Mouse (Mus musculus) urinary bladder, adult 18-20 months (tissue): Measurements from ENCODE around the gene Bloc1s2.
A peak's percentile ranks its signal among the peaks of the same experiment; 100 is the strongest.

ENCODE experiments used
- DNase-seq, 2 experiments: peaks; one replicate each; pipeline ENCODE4 v3.0.0; 2022; ENCODE audit warnings: low spot score in 2 of 2, mixed read lengths in 2 of 2

The Bloc1s2 gene

GRCm38 (mm10) chr19:44145702-44146567 is at the start of gene Bloc1s2:
Gene Bloc1s2 (minus strand): TSS chr19:44146446.
- peak; percentile 79 to 93 for DNase-seq

DNA sequence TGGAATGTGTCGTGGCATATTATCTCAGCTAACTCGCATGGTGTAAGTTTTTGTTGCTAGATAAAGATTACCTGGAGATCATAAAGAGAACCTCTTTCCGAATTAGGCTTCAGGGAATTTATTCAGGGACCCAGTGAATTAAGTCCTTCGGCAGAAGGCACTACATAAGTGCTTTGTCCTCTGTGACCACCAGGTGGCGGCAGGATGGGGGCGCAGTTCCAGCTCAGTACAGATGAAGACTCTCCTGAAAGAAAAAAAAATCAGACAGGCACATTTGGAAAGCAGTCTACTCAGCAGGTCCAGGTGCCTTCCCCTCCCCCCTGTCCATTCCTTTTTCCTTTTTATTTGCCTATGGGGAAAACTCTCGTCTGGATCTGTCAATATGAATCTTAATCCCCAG is 48.9 kb upstream of the Bloc1s2 start:
- peak in 1 of 2 experiments; percentile 27 for DNase-seq

GRCm38 (mm10) chr19:44193906-44194305 is 47.7 kb upstream of the Bloc1s2 start:
- DNase-seq = no peak

- no peak for DNase-seq
Observed at GRCm38 (mm10) chr19:44192342-44192741, 46.1 kb upstream of the Bloc1s2 start, which contains the start of gene Pkd2l1. Gene Pkd2l1 (minus strand): TSS chr19:44192442.

- peak in 1 of 2 experiments; percentile 70 for DNase-seq
Observed at GRCm38 (mm10) chr19:44189056-44189455, 42.8 kb upstream of the Bloc1s2 start.

DNA sequence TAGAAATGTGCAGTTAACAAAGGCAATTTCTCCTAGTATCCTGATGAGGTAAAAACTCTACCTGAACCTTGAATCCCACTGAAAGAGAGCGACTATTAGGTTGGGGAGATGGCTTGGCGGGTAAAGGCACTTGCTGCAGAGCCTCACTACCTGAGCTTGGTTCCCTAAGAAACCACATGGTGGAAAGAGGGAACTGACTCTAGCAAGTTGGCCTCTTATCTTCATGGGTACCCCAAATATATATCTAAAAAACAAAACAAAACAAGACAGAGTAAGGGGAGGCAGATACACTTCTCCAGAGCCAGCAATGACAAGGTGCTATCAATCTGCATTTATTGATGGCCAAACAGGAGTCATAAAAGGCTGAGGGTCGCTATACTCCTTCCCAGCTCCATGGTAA is 37.7 kb upstream of the Bloc1s2 start:
- no peak for DNase-seq

DNA sequence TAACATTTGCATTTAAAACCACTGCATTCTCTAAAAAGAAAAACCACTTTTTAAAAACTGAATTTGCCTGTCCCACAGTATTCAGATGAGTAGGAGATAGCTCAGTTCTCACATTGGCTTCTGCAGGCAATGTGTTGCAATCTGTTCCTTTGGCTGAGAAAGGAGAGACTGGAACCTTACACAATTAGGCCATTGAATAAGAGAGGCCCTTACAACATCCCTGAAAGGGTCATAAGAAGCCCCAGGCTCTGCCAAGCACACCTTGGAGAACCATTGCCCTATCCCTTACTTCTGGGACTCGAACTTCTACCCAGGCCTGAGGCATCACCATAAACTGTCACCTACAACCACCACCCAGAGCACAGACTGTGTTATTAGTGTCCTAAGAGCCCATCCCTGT is 34.3 kb upstream of the Bloc1s2 start:
- no peak for DNase-seq

DNA sequence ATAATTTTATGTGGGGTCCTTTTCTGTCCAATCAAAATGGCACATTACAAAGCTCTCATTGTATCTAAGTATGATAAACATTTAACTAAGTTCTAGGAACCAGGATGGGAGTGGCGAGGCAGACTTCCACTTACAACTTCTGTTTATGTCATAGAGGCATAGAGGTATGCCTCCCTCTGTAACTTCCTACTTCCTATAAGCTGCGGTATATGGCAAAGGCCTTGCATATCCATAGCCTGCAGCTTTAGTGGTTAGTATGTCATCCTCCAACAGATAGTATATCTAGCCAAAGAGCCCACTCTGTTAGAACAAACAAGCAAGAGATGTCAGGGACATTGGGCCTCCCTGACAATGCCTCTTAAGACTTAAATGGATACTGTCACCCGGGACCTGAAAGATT is 30.5 kb upstream of the Bloc1s2 start:
- no peak for DNase-seq

- no peak for DNase-seq
Observed at GRCm38 (mm10) chr19:44174835-44175234, 28.6 kb upstream of the Bloc1s2 start.

DNA sequence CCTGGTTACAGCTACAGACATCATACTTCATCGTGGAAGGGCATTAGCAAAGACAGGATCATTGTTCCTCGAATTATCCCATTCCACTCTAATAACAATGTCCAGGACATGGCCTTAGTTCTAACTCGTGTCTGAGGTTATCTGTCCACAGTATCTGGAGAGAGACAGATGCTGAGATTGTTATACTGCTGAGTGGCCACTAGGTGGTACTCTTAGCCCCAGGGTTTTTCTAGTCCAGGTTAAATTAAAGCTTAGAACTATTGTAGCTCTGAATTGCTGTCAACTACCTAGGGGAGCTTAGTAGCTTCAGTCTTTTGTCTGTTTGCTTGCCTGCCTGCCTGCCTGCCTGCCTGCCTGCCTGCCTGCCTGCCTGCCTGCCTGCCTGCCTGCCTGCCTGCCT is 15.3 kb upstream of the Bloc1s2 start:
- DNase-seq = no peak

DNA sequence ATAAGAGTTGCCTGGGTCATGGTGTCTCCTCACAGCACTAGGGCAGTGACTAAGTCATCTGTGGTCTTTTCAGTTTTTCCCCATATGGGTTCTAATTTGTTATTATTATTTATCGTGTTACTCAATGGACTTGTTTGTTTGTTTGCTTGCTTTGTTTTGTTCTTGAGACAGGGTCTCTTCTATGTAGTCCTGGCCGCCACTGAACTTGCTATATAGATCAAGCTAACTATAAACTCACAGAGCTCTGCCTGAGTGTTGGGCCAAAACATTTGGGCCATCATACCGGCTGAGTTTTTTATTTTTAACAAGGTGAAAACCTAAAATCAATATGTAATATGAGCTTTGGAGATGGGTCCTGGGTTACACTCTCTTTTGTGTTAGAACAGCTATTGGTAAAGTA is 13.1 kb upstream of the Bloc1s2 start:
- DNase-seq = no peak

GRCm38 (mm10) chr19:44157005-44157404 is 10.8 kb upstream of the Bloc1s2 start:
- no peak for DNase-seq

DNA sequence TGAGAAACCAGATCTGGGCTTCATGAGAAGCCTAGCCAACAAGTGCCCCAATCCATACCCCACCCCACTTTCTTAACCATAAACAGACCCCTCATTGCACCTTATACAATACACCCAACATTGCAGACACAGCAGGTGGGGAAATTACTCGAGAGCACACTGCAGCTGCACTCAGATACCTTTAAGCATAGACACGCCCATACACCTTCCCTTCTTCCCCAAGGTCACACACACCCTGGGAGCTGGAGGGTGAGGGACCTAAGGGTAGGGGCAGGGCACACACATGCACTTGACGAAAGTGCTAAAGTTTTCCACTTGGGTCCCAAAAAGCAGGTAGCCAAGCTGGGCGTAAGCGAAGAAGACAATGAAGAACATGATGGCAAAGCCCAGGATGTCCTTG is 7.5 kb upstream of the Bloc1s2 start:
- DNase-seq = no peak

GRCm38 (mm10) chr19:44148991-44149390 is 2.7 kb upstream of the Bloc1s2 start:
- DNase-seq = no peak

DNA sequence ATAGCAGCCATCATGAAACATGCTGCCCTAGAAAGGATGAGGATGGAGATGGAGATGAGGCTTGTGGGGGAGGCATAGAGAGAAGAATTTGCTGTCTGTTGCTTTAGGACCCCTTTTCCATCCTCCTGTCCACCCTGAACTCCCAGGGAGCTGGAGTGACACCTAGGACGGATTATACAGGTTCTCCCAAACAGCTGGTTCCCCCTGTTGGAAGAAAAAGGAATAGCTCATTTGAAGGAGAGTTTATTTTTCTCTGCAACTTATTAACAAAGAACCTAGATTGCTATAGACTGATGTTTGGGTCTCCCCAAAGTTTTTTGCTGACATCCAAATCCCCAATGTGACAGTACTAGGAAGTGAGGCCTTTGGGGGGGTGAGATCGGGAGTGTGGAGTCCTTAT is 2.1 kb upstream of the Bloc1s2 start:
- no peak for DNase-seq

DNA sequence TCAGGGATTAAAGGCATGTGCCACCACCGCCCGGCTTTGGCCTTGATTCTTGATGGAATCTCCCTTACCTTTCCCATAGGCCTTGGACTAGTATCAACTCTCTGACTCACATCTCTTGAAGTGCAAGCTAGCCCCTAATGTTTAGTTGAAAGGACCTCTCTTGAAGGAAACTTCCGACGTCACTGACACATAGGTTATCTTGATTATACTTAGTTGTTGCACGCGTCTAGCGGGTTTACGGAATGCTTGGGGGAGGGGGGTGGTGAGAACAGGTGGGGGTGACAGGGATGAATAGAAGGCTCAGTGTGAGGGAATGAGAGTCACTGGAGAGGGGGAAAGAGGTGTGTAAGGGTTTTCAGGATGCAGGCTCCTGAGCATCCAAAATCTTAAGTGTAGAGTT is 705 bp upstream of the Bloc1s2 start:
- no peak for DNase-seq

- DNase-seq = no peak
Observed at GRCm38 (mm10) chr19:44146568-44146879, 278 bp upstream of the Bloc1s2 start.

DNA sequence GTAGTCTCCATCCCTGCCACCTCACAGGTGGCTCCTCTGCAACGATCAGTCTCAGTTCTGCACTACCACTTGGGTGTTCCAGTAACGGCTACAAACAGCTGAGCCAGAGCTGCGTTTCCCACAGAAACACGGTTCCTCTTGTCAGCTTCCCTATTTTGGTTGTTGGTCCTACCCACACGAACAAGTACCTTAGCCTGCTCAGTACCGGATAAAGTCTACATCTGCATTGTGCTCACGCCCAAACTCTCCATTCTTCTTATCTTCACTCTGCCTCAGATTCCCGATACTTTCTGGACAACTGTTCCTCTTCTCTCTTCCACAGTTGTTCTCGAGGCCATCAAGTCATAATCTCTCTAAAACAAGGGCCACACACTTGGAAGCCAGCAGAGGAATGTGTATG is 1.9 kb downstream of the Bloc1s2 start:
- no peak for DNase-seq

DNA sequence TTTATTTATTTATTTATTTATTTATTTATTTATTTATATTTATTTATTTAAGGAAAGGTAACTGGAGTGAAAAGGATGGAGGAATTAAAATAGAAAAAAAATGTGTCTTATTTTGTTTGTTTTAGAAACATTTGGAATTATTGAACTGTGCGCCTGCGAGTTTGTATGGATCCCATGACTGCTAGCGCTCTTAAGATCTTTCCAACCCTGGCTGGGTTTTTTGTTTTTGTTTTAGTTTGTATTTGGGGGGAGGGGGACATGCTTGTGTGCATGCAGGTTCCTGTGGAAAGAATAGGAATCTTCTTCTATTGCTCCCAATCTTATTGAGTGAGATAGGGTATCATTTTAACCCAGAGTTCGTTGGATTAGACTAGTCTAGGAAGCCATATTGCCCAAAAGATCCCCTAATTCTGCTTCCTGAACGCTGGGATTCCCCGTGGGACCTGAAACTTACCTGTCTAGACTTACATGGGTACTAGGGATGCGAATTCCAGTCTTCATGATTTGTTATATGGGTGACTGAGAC is 10.2 kb downstream of the Bloc1s2 start:
- no peak for DNase-seq

DNA sequence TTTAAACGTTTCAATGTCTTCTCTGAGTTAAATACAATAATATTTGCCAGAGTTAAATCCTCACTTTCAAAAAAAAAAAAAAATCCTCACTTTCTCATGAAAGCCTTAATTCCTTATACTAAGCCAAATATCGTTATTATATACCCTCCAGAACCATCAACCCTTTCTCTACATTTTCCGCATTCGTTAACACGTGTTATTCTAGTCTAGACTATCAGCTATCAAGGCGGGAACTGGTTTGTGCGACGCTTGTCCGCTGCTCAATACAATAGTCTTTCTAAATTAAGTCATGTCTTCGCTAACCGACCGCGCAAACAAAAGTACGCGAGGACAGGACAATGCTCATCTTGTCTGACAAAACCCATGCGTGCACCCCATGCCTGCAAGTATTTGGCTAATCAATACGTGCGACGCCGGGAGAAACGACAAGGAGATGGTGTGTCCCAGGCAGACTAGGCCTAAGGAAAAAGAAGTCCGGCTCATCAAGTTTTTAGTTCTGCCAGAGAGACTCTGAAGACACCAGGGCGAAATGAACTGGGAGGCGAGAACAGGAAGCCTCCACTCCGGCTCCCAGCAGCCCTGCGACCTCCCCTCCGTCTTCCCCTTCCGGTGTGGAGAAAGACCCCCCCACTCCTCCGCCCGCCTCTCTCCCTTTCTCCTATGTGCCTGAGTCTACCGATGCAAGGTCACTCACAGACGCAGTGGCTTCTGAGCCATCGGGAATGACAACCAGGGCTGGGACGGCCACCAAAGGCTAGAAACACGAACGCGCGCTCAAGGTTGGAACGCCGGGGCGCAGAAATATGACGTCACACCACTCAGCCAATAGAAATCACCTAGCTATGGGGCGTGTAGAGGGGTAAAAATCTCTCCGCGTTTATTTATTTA is 10.9 kb downstream of the Bloc1s2 start, which contains the start of gene Cwf19l1:
TSS of gene Cwf19l1 (minus strand) at position 805 of the 888 bp plus-strand sequence.
- peak; percentile 72 for DNase-seq

DNA sequence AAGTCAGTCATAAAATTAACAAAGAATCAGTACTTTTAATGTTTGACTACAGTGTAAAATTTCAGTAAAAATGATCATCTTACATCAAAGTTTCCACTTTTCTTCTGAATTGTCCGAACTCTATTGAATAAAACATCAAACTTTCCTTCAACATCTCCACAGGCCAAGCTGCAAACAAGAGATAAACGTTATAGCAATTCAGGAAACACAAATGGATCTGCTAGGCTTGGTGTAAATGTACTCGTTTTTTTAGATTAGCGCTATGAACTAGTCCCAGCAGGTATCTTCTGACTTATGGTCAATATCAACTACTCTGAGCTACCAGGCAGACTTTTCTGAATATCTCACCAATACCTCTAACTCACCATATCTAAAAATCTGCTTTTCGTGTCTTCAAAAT is 13.3 kb downstream of the Bloc1s2 start:
- DNase-seq = no peak

DNA sequence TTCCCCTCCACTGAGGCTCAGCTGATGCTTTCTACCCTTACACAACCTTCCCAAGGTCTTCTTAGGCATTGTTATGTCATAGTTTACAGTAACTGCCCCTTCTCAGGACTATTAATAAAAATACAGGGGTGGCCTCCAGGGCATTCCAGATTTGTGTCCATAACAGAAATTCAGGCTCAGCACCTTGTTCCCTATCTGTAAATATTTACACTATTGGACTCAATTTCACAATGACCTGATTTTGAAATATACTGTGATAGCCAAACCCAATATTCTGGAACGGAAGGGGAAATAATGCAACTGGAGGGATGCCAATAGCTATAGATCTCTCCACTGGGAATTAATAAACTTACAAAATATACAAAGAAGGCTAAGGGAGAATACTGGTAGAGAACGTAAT is 17.7 kb downstream of the Bloc1s2 start:
- no peak for DNase-seq
